Mouse (Mus musculus) Patski (cell line): ENCODE results near the gene Mgrn1. TPM values are rescaled to one million over a fixed set of nuclear protein-coding genes. Genes with fewer than 3 reads are reported as not detected.
A peak's percentile ranks its signal among the peaks of the same experiment; 100 is the strongest.

ENCODE experiments used
- ATAC-seq: fragments of 100-300 bp; one replicate; pipeline ENCODE4 v1.8.0; 2021
- CTCF ChIA-PET: fragments of 350-600 bp; sonication (Branson Sonifier 250); formaldehyde crosslinking; loops from one replicate; lab custom pipeline; 2022; ENCODE audit warnings: inconsistent platforms; lab: Charles Lee
- POLR2A ChIA-PET: fragments of 350-600 bp; sonication (Branson Sonifier 250); formaldehyde crosslinking; loops from one replicate; lab custom pipeline; 2022; ENCODE audit warnings: antibody characterized with exemption, inconsistent platforms; lab: Charles Lee
- DNase-seq: peaks from one replicate; pipeline ENCODE4 v3.0.0-alpha.2; 2011; ENCODE audit warnings: low read depth, low spot score
- H3K27me3 ChIP-seq: fragments of 371-371 bp; one replicate; pipeline ENCODE4 v1.5.1; 2021
- CTCF ChIP-seq: fragments of 100-300 bp; IDR thresholded peaks from one replicate; pipeline ENCODE4 v1.5.1; 2021
- in situ Hi-C: fragments of 300-500 bp; cut with MboI; formaldehyde crosslinking; loops from 3 replicates; pipeline ENCODE4 v1.11.1; 2018; ENCODE audit warnings: low pct_unique_long_range_greater_than_20kb, mixed read lengths
- polyA plus RNA-seq: library from polyadenylated mRNA; unstranded; gene quantifications from one replicate; pipeline ENCODE4 v1.2.3, GENCODE M21; 2021

Gene Mgrn1
- polyA plus RNA-seq, 1 experiment from 2014 or later, result 121 TPM

DNA sequence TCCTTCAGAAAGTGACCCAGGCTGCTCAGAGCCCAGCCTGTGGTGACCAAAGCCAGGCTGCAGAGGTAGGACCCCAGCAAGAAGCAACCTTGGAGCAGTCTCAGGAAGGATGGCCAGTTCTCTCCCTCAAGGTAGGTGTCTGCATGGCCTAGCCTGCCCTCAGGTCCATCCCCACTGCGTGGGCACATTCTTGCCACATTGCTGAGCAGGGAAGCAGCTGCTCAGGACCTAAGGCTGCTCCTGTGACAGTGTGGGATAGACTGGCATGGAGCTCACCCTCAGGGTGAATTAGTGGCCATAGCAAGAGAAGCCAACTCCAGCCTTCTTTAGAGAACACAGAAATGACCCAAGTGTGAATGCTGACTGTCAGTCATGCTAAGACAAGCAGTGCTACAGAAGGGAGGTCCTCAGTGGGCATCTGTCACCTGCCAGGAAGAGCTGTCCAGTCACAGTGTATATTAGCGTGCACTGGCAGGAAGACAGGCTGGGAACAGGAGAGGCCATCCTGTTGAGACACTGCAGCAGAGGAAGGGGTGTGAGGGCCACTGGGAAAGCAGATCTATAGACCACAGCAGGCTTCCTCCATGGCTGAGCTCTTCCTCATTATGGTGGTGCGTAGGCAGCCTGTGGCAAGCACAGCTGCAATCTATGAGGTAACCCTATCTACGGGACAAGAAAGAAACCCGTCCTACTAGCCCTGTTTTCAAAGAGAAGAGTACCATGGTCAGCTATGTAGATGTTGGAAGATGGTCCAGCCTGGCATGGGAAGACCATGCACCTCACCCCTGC lies 83.2 kb downstream of the Mgrn1 start:
- DNase-seq, result no peak
- POLR2A ChIA-PET, result no interaction called here
- in situ Hi-C loops, result loop anchor here (5.0 kb wide), 2 partner anchors 43 to 173 kb away; partner anchors contain the start of gene Rogdi
- ATAC-seq, result no peak
- no peak for TF ChIP-seq CTCF
- no peaks in the 10 kb centered on the region for H3K27me3 ChIP-seq
- CTCF ChIA-PET, result no interaction called here

DNA sequence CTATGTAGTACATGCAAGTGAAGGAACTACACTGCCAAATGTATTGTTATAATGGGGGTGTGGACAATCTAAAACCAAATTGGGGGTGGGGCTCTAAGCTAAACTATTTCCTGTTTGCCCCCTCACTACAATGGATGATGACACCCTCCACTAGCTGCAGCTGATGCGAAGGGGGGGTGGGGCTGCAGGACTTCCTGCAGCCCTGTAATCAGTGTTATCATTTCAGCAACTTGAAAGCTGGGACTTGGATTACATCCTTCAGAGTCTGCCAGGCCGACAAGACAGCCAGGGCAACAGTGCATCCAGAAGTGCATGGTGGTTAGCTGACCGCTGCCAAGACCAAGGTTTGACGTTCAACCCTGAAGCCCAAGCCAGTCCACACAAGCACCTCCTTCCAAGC lies 85.6 kb downstream of the Mgrn1 start:
- in situ Hi-C loops, result no loop called here
- POLR2A ChIA-PET, result interaction anchor here (1.1 kb wide), 1 partner anchor 44 kb away, joined by 3 read pairs; no protein-coding TSS in a partner anchor
- CTCF ChIA-PET, result interaction anchor here (0.8 to 1.1 kb wide), 2 partner anchors 21 to 31 kb away, joined by 3 read pairs; no protein-coding TSS in a partner anchor
- DNase-seq, result no peak
- ATAC-seq, result no peak
- H3K27me3 ChIP-seq, result no peaks in the 10 kb centered on the region
- TF ChIP-seq CTCF, result no peak

DNA sequence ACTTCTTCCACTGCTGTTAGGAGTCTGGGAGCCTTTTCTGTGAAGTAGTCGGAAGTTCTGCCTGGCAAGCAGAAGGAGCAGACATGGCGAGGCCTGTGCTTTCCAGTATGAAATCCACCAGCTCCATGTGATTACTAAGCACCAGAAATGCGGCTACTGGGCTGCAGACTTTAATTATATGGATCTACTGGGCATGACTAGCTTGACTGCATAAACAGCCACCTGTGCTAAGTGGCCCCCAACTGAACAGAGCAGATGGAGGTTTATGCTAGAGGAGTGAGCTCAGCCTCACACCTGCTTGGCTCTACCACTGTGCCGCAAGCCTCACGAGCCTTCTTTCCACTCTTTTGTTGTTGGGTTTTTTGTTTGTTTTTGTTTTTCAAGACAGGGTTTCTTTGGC lies 88.5 kb downstream of the Mgrn1 start:
- H3K27me3 ChIP-seq, result no peaks in the 10 kb centered on the region
- no peak for DNase-seq
- POLR2A ChIA-PET, result no interaction called here
- in situ Hi-C loops, result no loop called here
- ATAC-seq, result no peak
- CTCF ChIA-PET, result no interaction called here
- no peak for TF ChIP-seq CTCF

DNA sequence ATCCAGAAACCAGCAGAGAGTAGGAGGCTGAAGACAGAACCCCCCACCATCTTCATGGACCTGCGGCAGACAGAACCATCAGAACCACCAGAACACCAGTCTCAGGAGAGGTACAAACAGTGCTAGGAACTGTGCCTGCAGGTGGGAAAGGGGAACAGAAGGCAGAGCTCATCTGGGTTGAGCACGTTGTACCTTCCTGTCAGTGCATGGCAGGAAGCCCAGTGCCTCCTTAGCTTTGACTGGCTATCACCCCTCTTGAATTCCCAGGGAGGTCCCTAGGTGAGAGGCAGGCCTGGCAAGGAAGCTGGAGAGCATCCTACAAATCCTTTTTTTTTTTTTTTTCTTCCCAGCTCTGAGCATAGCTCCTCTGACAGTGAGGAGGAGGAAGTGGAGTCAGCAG lies 90.1 kb downstream of the Mgrn1 start:
- POLR2A ChIA-PET, result interaction anchor here (0.6 to 0.7 kb wide), 2 partner anchors 32 to 1017 kb away, joined by 3 to 6 read pairs; no protein-coding TSS in a partner anchor
- DNase-seq, result no peak
- in situ Hi-C loops, result no loop called here
- no peak for TF ChIP-seq CTCF
- no peaks in the 10 kb centered on the region for H3K27me3 ChIP-seq
- no peak for ATAC-seq
- CTCF ChIA-PET, result no interaction called here

DNA sequence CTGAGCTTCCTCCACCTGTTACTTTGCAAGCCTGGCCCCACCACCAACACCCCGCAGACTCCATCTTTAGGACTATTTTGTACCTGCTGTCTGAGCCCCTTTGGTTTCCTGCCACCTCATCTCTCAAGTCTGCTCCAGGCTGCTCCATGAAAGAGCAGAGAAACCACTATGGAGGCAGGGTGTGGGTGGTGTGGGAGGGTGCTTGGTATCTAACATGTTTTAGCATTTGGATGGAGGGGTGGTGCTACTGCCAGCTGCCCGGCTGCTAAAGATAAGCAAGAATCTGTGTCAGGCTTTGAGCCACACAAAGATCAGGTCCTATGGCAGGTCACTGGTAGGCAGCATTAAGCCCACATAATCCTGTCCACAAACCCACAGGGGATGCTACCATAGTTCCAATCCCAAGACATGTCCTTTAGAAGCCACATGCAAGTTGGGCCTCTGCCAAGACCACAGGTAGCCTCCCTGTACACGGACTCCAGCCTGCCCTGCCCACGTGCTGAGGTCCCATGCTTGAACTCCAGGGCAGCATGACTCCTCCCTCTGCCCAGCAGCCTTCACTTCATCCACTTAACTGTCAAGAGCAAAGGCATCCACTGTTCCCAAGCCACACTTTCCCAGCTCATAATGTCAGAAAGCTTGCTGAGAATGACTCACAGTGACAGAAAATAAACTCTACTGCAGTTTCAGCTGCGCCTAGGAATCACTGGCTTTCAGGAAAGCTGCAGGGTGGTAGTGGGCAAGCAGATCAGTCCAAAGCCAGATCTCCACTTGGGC lies 92.4 kb downstream of the Mgrn1 start:
- no peak for DNase-seq
- H3K27me3 ChIP-seq, result no peaks in the 10 kb centered on the region
- ChIA-PET CTCF (no interaction called here), POLR2A (no interaction called here)
- in situ Hi-C loops, result no loop called here
- TF ChIP-seq CTCF, result no peak
- ATAC-seq, result peak; percentile 19

DNA sequence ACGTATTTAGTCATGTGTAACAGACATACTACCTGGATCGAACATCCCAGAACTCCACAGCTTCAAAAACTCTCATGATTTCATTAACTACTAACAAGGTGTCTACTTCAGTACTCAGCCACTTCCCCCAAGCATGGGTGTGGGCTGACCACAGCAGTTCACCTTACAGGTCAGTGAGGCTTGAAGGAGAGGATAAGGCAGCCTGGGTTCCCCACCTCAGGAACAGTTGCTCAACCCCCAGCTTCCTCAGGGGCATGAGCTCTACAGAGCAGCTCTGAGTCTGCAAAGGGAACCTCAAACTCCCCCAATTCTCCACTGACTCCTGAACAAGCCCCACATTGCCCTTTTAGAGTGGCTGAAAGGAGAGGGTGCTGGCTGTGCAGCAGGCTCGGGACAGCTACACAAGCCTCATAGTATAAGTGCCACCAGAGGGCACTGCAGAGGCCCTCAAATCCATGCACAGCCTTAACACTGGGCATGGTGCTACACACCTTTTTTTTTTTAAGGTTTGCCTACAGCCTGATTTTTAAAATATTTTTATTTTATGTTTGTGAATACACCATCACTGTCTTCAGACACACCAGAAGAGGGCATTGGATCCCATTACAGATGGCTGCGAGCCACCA lies 93.8 kb downstream of the Mgrn1 start:
- no peak for DNase-seq
- ATAC-seq, result no peak
- no peaks in the 10 kb centered on the region for H3K27me3 ChIP-seq
- no peak for TF ChIP-seq CTCF
- CTCF ChIA-PET, result interaction anchor here (0.7 to 1.8 kb wide), 3 partner anchors 33 to 37 kb away, joined by 3 to 4 read pairs (median 3); no protein-coding TSS in a partner anchor
- POLR2A ChIA-PET, result interaction anchor here (0.6 kb wide), 1 partner anchor 18 kb away, joined by 4 read pairs; no protein-coding TSS in a partner anchor
- in situ Hi-C loops, result no loop called here

DNA sequence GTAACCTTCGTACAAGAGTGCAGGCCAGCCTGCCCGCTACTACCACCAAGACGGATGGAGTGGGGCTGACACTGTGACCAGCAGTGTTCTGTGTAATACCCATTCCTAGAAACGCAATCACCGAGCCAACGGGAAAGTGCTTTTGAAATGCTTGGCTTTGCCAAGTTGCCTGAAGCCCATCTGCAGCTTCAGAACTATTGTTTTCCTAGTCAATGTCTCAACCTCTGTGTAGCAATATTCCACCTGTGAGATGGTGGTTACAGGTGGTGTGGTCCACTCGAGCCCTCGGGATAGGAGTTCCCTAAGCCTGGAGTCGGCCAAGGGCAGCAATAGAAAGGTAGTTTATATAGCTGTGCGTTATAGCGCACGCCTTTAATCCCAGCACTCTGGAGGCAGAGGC lies 98.7 kb downstream of the Mgrn1 start:
- CTCF ChIA-PET, result no interaction called here
- ATAC-seq, result no peak
- no peak for TF ChIP-seq CTCF
- no peak for DNase-seq
- in situ Hi-C loops, result no loop called here
- H3K27me3 ChIP-seq, result no peaks in the 10 kb centered on the region
- POLR2A ChIA-PET, result no interaction called here

Other genes starting within 250 kb of the Mgrn1 start
- gene Vasn, start 246.3 kb upstream of the Mgrn1 start, polyA plus RNA-seq, result 74.5 TPM
- gene Dnaja3, start 246.3 kb upstream of the Mgrn1 start, polyA plus RNA-seq, result 84.4 TPM
- 28.4 TPM for gene Coro7, start 206.5 kb upstream of the Mgrn1 start, polyA plus RNA-seq
- 30.9 TPM for gene Nmral1, start 166.9 kb upstream of the Mgrn1 start, polyA plus RNA-seq
- gene Hmox2, start 159.9 kb upstream of the Mgrn1 start, polyA plus RNA-seq, result 104 TPM
- gene Cdip1, start 96.0 kb upstream of the Mgrn1 start, polyA plus RNA-seq, result 43.9 TPM
- gene 4930562C15Rik, start 50.8 kb upstream of the Mgrn1 start, polyA plus RNA-seq, result 0.89 TPM
- 30.2 TPM for gene Ubald1, start 5.9 kb upstream of the Mgrn1 start, polyA plus RNA-seq
- 57.9 TPM for gene Nudt16l1, start 52.5 kb downstream of the Mgrn1 start, polyA plus RNA-seq
- 58.2 TPM for gene Anks3, start 78.0 kb downstream of the Mgrn1 start, polyA plus RNA-seq
- 0.09 TPM for gene Sept12, start 111.6 kb downstream of the Mgrn1 start, polyA plus RNA-seq
- gene Smim22, start 121.0 kb downstream of the Mgrn1 start, polyA plus RNA-seq, result not detected
- gene Rogdi, start 127.3 kb downstream of the Mgrn1 start, polyA plus RNA-seq, result 50.2 TPM
- gene Glyr1, start 163.6 kb downstream of the Mgrn1 start, polyA plus RNA-seq, result 102 TPM
- 27.7 TPM for gene Ubn1, start 163.8 kb downstream of the Mgrn1 start, polyA plus RNA-seq
- gene Ppl, start 246.2 kb downstream of the Mgrn1 start, polyA plus RNA-seq, result 0.03 TPM